Mouse (Mus musculus): ENCODE results near the gene Eipr1. TPM values are rescaled to one million over a fixed set of nuclear protein-coding genes. Genes with fewer than 3 reads are reported as not detected.
"Not testable (repeated sequence)": the region's sequence is repeated elsewhere in the genome, so short reads cannot be mapped to it uniquely, and the experiment has no call there.

The Eipr1 gene
- total RNA-seq, 2 experiments from 2014 or later: 41.9 to 47.9 TPM

GRCm38 (mm10) chr12:28874781-28875251 lies 123.2 kb downstream of the Eipr1 start:
- DNase-seq (ENCODE audit: low spot score in 2 of 2): no peak

GRCm38 (mm10) chr12:28875471-28875870 lies 123.9 kb downstream of the Eipr1 start:
- no peak for DNase-seq (ENCODE audit: low spot score in 2 of 2)

- no peak for DNase-seq (ENCODE audit: low spot score in 2 of 2)
Measured at GRCm38 (mm10) chr12:28880471-28880870, 128.9 kb downstream of the Eipr1 start.

- DNase-seq (ENCODE audit: low spot score in 2 of 2): no peak
Measured at GRCm38 (mm10) chr12:28887712-28888111, 136.1 kb downstream of the Eipr1 start.

GRCm38 (mm10) chr12:28889068-28889674 lies 137.6 kb downstream of the Eipr1 start:
- DNase-seq (ENCODE audit: low spot score in 2 of 2): no peak

GRCm38 (mm10) chr12:28891523-28891922 lies 139.9 kb downstream of the Eipr1 start:
- no peak for DNase-seq (ENCODE audit: low spot score in 2 of 2)

GRCm38 (mm10) chr12:28896577-28896976 lies 145.0 kb downstream of the Eipr1 start:
- no peak for DNase-seq (ENCODE audit: low spot score in 2 of 2)

- no peak for DNase-seq (ENCODE audit: low spot score in 2 of 2)
Measured at GRCm38 (mm10) chr12:28898307-28898706, 146.7 kb downstream of the Eipr1 start.

- no peak for DNase-seq (ENCODE audit: low spot score in 2 of 2)
Measured at GRCm38 (mm10) chr12:28899696-28900095, 148.1 kb downstream of the Eipr1 start.

- no peak for DNase-seq (ENCODE audit: low spot score in 2 of 2)
Measured at GRCm38 (mm10) chr12:28900341-28900740, 148.7 kb downstream of the Eipr1 start.

- no peak for DNase-seq (ENCODE audit: low spot score in 2 of 2)
Measured at GRCm38 (mm10) chr12:28902132-28902531, 150.5 kb downstream of the Eipr1 start.

GRCm38 (mm10) chr12:28903082-28903481 lies 151.5 kb downstream of the Eipr1 start:
- DNase-seq (ENCODE audit: low spot score in 2 of 2): no peak

- DNase-seq (ENCODE audit: low spot score in 2 of 2): no peak
Measured at GRCm38 (mm10) chr12:28905486-28905885, 153.9 kb downstream of the Eipr1 start.

GRCm38 (mm10) chr12:28906016-28906415 lies 154.4 kb downstream of the Eipr1 start:
- no peak for DNase-seq (ENCODE audit: low spot score in 2 of 2)

- no peak for DNase-seq (ENCODE audit: low spot score in 2 of 2)
Measured at GRCm38 (mm10) chr12:28906809-28907297, 155.2 kb downstream of the Eipr1 start.

GRCm38 (mm10) chr12:28907814-28908213 lies 156.2 kb downstream of the Eipr1 start:
- no peak for DNase-seq (ENCODE audit: low spot score in 2 of 2)

GRCm38 (mm10) chr12:28909851-28910250 lies 158.2 kb downstream of the Eipr1 start:
- no peak for DNase-seq (ENCODE audit: low spot score in 2 of 2)

GRCm38 (mm10) chr12:28910568-28910967 lies 159.0 kb downstream of the Eipr1 start:
- no peak for DNase-seq (ENCODE audit: low spot score in 2 of 2)

- no peak for DNase-seq (ENCODE audit: low spot score in 2 of 2)
Measured at GRCm38 (mm10) chr12:28912351-28912936, 160.8 kb downstream of the Eipr1 start.

- DNase-seq (ENCODE audit: low spot score in 2 of 2): no peak
Measured at GRCm38 (mm10) chr12:28913099-28913498, 161.5 kb downstream of the Eipr1 start.

GRCm38 (mm10) chr12:28914056-28914455 lies 162.5 kb downstream of the Eipr1 start:
- not testable (repeated sequence) for DNase-seq (ENCODE audit: low spot score in 2 of 2)
